Mouse (Mus musculus): ENCODE measurements at regions not wholly inside any gene's neighbourhood (a gene's known extent, or its start where the extent isn't known, plus 50 kb on each side); places are given as distances from the start of the nearest gene placed in this dataset.
"Not testable (repeated sequence)": the region's sequence is repeated elsewhere in the genome, so short reads cannot be mapped to it uniquely, and the experiment has no call there.

GRCm38 (mm10) chr2:168424277-168425099 lies 143.0 kb upstream of the Kcng1 start:
- DNase-seq = peak; percentile 48 to 67

- DNase-seq = peak; percentile 32 to 49
Observed at GRCm38 (mm10) chr2:168423551-168423950, 142.0 kb upstream of the Kcng1 start.

- DNase-seq = peak; percentile 25 to 36
Observed at GRCm38 (mm10) chr2:168415140-168415539, 133.6 kb upstream of the Kcng1 start.

- DNase-seq = no peak
Observed at GRCm38 (mm10) chr2:168414110-168414872, 132.8 kb upstream of the Kcng1 start.

GRCm38 (mm10) chr2:168412853-168413252 lies 131.3 kb upstream of the Kcng1 start:
- DNase-seq = peak; percentile 57 to 58

- DNase-seq = no peak
Observed at GRCm38 (mm10) chr2:168402782-168403513, 121.4 kb upstream of the Kcng1 start.

GRCm38 (mm10) chr2:168399088-168399709 lies 117.7 kb upstream of the Kcng1 start:
- DNase-seq = no peak

- no peak for DNase-seq
Observed at GRCm38 (mm10) chr2:168396316-168396715, 114.8 kb upstream of the Kcng1 start.

GRCm38 (mm10) chr2:168393341-168393740 lies 111.8 kb upstream of the Kcng1 start:
- peak in 1 of 2 experiments; percentile 18 for DNase-seq

- DNase-seq = not testable (repeated sequence)
Observed at GRCm38 (mm10) chr2:168392171-168392570, 110.6 kb upstream of the Kcng1 start.

- no peak for DNase-seq
Observed at GRCm38 (mm10) chr2:168380606-168381005, 99.1 kb upstream of the Kcng1 start.

GRCm38 (mm10) chr2:168372356-168372755 lies 90.8 kb upstream of the Kcng1 start:
- no peak for DNase-seq

- DNase-seq = peak; percentile 27 to 48
Observed at GRCm38 (mm10) chr2:168371245-168371644, 89.7 kb upstream of the Kcng1 start.

GRCm38 (mm10) chr2:168359200-168359599 lies 77.7 kb upstream of the Kcng1 start:
- no peak for DNase-seq

GRCm38 (mm10) chr2:168358551-168358950 lies 77.0 kb upstream of the Kcng1 start:
- no peak for DNase-seq

GRCm38 (mm10) chr2:168357815-168358214 lies 76.3 kb upstream of the Kcng1 start:
- DNase-seq = no peak

- no peak for DNase-seq
Observed at GRCm38 (mm10) chr2:168354397-168354796, 72.9 kb upstream of the Kcng1 start.

- no peak for DNase-seq
Observed at GRCm38 (mm10) chr2:168352626-168353025, 71.1 kb upstream of the Kcng1 start.

GRCm38 (mm10) chr2:168352194-168352593 lies 70.7 kb upstream of the Kcng1 start:
- DNase-seq = no peak

GRCm38 (mm10) chr2:168345384-168345783 lies 63.8 kb upstream of the Kcng1 start:
- DNase-seq = no peak

- DNase-seq = no peak
Observed at GRCm38 (mm10) chr2:168343705-168344104, 62.2 kb upstream of the Kcng1 start.

- no peak for DNase-seq
Observed at GRCm38 (mm10) chr2:168338819-168339218, 57.3 kb upstream of the Kcng1 start.

GRCm38 (mm10) chr2:168338382-168338781 lies 56.8 kb upstream of the Kcng1 start:
- no peak for DNase-seq
